Mouse (Mus musculus) midbrain, embryonic 10.5 days (tissue): ENCODE measurements at regions not wholly inside any gene's neighbourhood (a gene's known extent, or its start where the extent isn't known, plus 50 kb on each side); places are given as distances from the start of the nearest gene placed in this dataset.

Experiments used
- DNase-seq: peaks from one replicate; pipeline ENCODE4 v3.0.0-alpha.2; 2017; ENCODE audit warnings: low spot score
- H3K27ac ChIP-seq: fragments of 300-500 bp; sonication (generic); replicated peaks from 2 replicates; pipeline ENCODE4 v1.5.1; 2016; ENCODE audit warnings: mild to moderate bottlenecking
- H3K27me3 ChIP-seq: fragments of 300-500 bp; sonication (generic); 2 replicates; pipeline ENCODE4 v1.6.1; 2016; ENCODE audit warnings: low read depth, mild to moderate bottlenecking; ENCODE audit not compliant: poor library complexity, severe bottlenecking
- H3K36me3 ChIP-seq: fragments of 300-500 bp; sonication (generic); 2 replicates; pipeline ENCODE4 v1.6.1; 2016; ENCODE audit warnings: mild to moderate bottlenecking, moderate library complexity
- H3K4me1 ChIP-seq: fragments of 300-500 bp; sonication (generic); 2 replicates; pipeline ENCODE4 v1.6.1; 2016
- H3K4me3 ChIP-seq: fragments of 300-500 bp; sonication (generic); 2 replicates; pipeline ENCODE4 v1.5.1; 2016; ENCODE audit warnings: mild to moderate bottlenecking, moderate library complexity
- H3K9me3 ChIP-seq: fragments of 300-500 bp; sonication (generic); replicated peaks from 2 replicates; pipeline ENCODE4 v1.6.1; 2016; ENCODE audit warnings: mild to moderate bottlenecking
- WGBS: fragments of 180-500 bp; shearing (Covaris S2); methylation state at CpG from one replicate; pipeline ENCODE4 v1.1.7; 2016; 5-methylcytosine and 5-hydroxymethylcytosine counted together

GRCm38 (mm10) chr17:9962893-9963436 lies 293.4 kb upstream of the Pabpc6 start:
- WGBS = 91% methylated on average over 10 of the region's 10 CpGs
- H3K27ac ChIP-seq = no peak overlapping the region

GRCm38 (mm10) chr17:9948985-9949667 lies 279.6 kb upstream of the Pabpc6 start:
- H3K9me3 ChIP-seq = no peaks in the 10 kb centered on the region
- WGBS = 80% methylated on average over 3 of the region's 3 CpGs

More at GRCm38 (mm10) chr17:9962893-9963436, 293.4 kb upstream of the Pabpc6 start:
- Histone ChIP-seq H3K27me3 (no peaks in the 10 kb centered on the region), H3K9me3 (no peaks in the 10 kb centered on the region), H3K4me3 (no peak overlapping the region), H3K36me3 (no peaks in the 10 kb centered on the region), H3K4me1 (peaks cover 15% of the 10 kb centered on the region)
- no peak for DNase-seq

GRCm38 (mm10) chr17:9947609-9948008 lies 278.1 kb upstream of the Pabpc6 start:
- Histone ChIP-seq H3K4me1 (peaks cover 11% of the 10 kb centered on the region), H3K36me3 (no peaks in the 10 kb centered on the region), H3K9me3 (no peaks in the 10 kb centered on the region), H3K4me3 (no peak overlapping the region), H3K27ac (no peak overlapping the region), H3K27me3 (no peaks in the 10 kb centered on the region)
- DNase-seq = no peak
- WGBS = 87% methylated on average over 7 of the region's 7 CpGs

More at GRCm38 (mm10) chr17:9948985-9949667, 279.6 kb upstream of the Pabpc6 start:
- Histone ChIP-seq H3K4me1 (peaks cover 11% of the 10 kb centered on the region), H3K4me3 (no peak overlapping the region), H3K27me3 (no peaks in the 10 kb centered on the region), H3K27ac (no peak overlapping the region), H3K36me3 (no peaks in the 10 kb centered on the region)
- no peak for DNase-seq

GRCm38 (mm10) chr17:9944513-9944912 lies 275.0 kb upstream of the Pabpc6 start:
- Histone ChIP-seq H3K27me3 (no peaks in the 10 kb centered on the region; the same call in 1 of the 2 replicates), H3K4me1 (peaks cover 7% of the 10 kb centered on the region), H3K36me3 (no peaks in the 10 kb centered on the region), H3K4me3 (no peak overlapping the region), H3K9me3 (peaks cover 7% of the 10 kb centered on the region; the same call in 1 of the 2 replicates), H3K27ac (no peak overlapping the region)
- DNase-seq = no peak
- WGBS = 84% methylated on average over 8 of the region's 8 CpGs

- WGBS = 91% methylated on average over 4 of the region's 4 CpGs
- no peak for DNase-seq
These were observed 272.7 kb upstream of the Pabpc6 start for GRCm38 (mm10) chr17:9942171-9942570.

GRCm38 (mm10) chr17:9939576-9939975 lies 270.1 kb upstream of the Pabpc6 start:
- peaks cover 4% of the 10 kb centered on the region; the same call in 1 of the 2 replicates for H3K27me3 ChIP-seq
- 91% methylated on average over 6 of the region's 6 CpGs for WGBS
- H3K9me3 ChIP-seq = peaks cover 7% of the 10 kb centered on the region; the same call in 1 of the 2 replicates
- no peak for DNase-seq
- no peaks in the 10 kb centered on the region for H3K36me3 ChIP-seq
- H3K4me1 ChIP-seq = peaks cover 15% of the 10 kb centered on the region
- no peak overlapping the region for H3K4me3 ChIP-seq
- H3K27ac ChIP-seq = no peak overlapping the region

More at GRCm38 (mm10) chr17:9942171-9942570, 272.7 kb upstream of the Pabpc6 start:
- Histone ChIP-seq H3K4me3 (no peak overlapping the region), H3K27me3 (no peaks in the 10 kb centered on the region; the same call in 1 of the 2 replicates), H3K36me3 (no peaks in the 10 kb centered on the region), H3K4me1 (peaks cover 7% of the 10 kb centered on the region), H3K9me3 (peaks cover 7% of the 10 kb centered on the region; the same call in 1 of the 2 replicates), H3K27ac (no peak overlapping the region)

- WGBS = 87% methylated on average over 10 of the region's 10 CpGs
- Histone ChIP-seq H3K4me1 (peaks cover 15% of the 10 kb centered on the region), H3K9me3 (peaks cover 7% of the 10 kb centered on the region; the same call in 1 of the 2 replicates), H3K36me3 (no peaks in the 10 kb centered on the region), H3K27ac (no peak overlapping the region), H3K27me3 (peaks cover 4% of the 10 kb centered on the region; the same call in 1 of the 2 replicates), H3K4me3 (no peak overlapping the region)
- DNase-seq = no peak
These were observed 268.9 kb upstream of the Pabpc6 start for GRCm38 (mm10) chr17:9938426-9938825.

GRCm38 (mm10) chr17:9937211-9937610 lies 267.7 kb upstream of the Pabpc6 start:
- Histone ChIP-seq H3K36me3 (no peaks in the 10 kb centered on the region), H3K9me3 (peaks cover 7% of the 10 kb centered on the region; the same call in 1 of the 2 replicates), H3K27me3 (peaks cover 4% of the 10 kb centered on the region; the same call in 1 of the 2 replicates), H3K27ac (no peak overlapping the region; the same call in 1 of the 2 replicates), H3K4me3 (no peak overlapping the region), H3K4me1 (peaks cover 18% of the 10 kb centered on the region)
- DNase-seq = peak; percentile 15
- 72% methylated on average over 5 of the region's 5 CpGs for WGBS

GRCm38 (mm10) chr17:9932186-9932585 lies 262.7 kb upstream of the Pabpc6 start:
- H3K4me3 ChIP-seq = no peak overlapping the region
- H3K36me3 ChIP-seq = no peaks in the 10 kb centered on the region
- H3K9me3 ChIP-seq = no peaks in the 10 kb centered on the region
- 88% methylated on average over 8 of the region's 8 CpGs for WGBS
- DNase-seq = no peak
- H3K4me1 ChIP-seq = peaks cover 45% of the 10 kb centered on the region
- H3K27ac ChIP-seq = 0 out of 2 replicates have a peak overlapping the region, but pooled peaks have one; percentile 28
- peaks cover 4% of the 10 kb centered on the region; the same call in 1 of the 2 replicates for H3K27me3 ChIP-seq

GRCm38 (mm10) chr17:9931526-9931925 lies 262.0 kb upstream of the Pabpc6 start:
- H3K4me3 ChIP-seq = no peak overlapping the region
- peaks cover 38% of the 10 kb centered on the region for H3K4me1 ChIP-seq
- peaks cover 4% of the 10 kb centered on the region; the same call in 1 of the 2 replicates for H3K27me3 ChIP-seq
- H3K27ac ChIP-seq = 0 out of 2 replicates have a peak overlapping the region, but pooled peaks have one; percentile 28
- no peak for DNase-seq
- no peaks in the 10 kb centered on the region for H3K36me3 ChIP-seq
- H3K9me3 ChIP-seq = no peaks in the 10 kb centered on the region
- WGBS = 84% methylated on average over 6 of the region's 6 CpGs

- Histone ChIP-seq H3K36me3 (no peaks in the 10 kb centered on the region), H3K4me1 (peaks cover 37% of the 10 kb centered on the region), H3K27me3 (no peaks in the 10 kb centered on the region; the same call in 1 of the 2 replicates), H3K9me3 (no peaks in the 10 kb centered on the region), H3K27ac (peak overlapping the region; percentile 64), H3K4me3 (no peak overlapping the region)
- DNase-seq = no peak
- WGBS = 74% methylated on average over 8 of the region's 8 CpGs
These were observed 260.1 kb upstream of the Pabpc6 start for GRCm38 (mm10) chr17:9929448-9930088.

GRCm38 (mm10) chr17:9927724-9928123 lies 258.2 kb upstream of the Pabpc6 start:
- Histone ChIP-seq H3K4me1 (peaks cover 37% of the 10 kb centered on the region), H3K9me3 (no peaks in the 10 kb centered on the region), H3K27ac (peak overlapping the region; percentile 43), H3K4me3 (no peak overlapping the region), H3K27me3 (no peaks in the 10 kb centered on the region; the same call in 1 of the 2 replicates), H3K36me3 (no peaks in the 10 kb centered on the region)
- WGBS = 69% methylated on average over 8 of the region's 8 CpGs
- DNase-seq = no peak
